8 mouse cellular contexts compared by ENCODE assay signal in genomic region chr10:103402171-103402570, GRCm38 (mm10). TPM values are rescaled to one million over a fixed set of nuclear protein-coding genes. Genes with fewer than 3 reads are reported as not detected.
A peak's percentile ranks its signal among the peaks of the same experiment; 100 is the strongest.
DNase-seq lines count a peak whose midpoint lies in the region; ATAC-seq and TF ChIP-seq lines count a peak whose summit lies in the region.

No protein-coding gene starts in this region.

- ATAC-seq in embryonic facial prominence, embryonic 11.5 days (replicated peaks; ENCODE audit: insufficient number of reproducible peaks, low FRiP score, low TSS enrichment, low read depth) = no peak
- ATAC-seq in lung, postnatal 0 days = no peak
- ATAC-seq in forebrain, embryonic 13.5 days = peak; percentile 57
- 0 out of 2 replicates have a peak, but pooled peaks have one; percentile 21 for ATAC-seq in midbrain, embryonic 16.5 days
- ATAC-seq in erythroblast, adult 5-6 weeks (replicated peaks; ENCODE audit: low FRiP score, poor library complexity, severe bottlenecking) = no peak

- H3K9me3 ChIP-seq in embryonic facial prominence, embryonic 11.5 days (replicated peaks; ENCODE audit: control insufficient read depth, low read length) = no peaks in the 10 kb centered on the region
- no peaks in the 10 kb centered on the region for H3K9me3 ChIP-seq in embryonic facial prominence, embryonic 10.5 days
- H3K9me3 ChIP-seq in lung, postnatal 0 days (ENCODE audit: low read length) = no peaks in the 10 kb centered on the region
- no peaks in the 10 kb centered on the region for H3K9me3 ChIP-seq in forebrain, embryonic 13.5 days (replicated peaks)
- H3K9me3 ChIP-seq in midbrain, embryonic 16.5 days (replicated peaks; ENCODE audit: control insufficient read depth, low read length, poor library complexity, severe bottlenecking) = no peaks in the 10 kb centered on the region

- no peaks in the 10 kb centered on the region for H3K4me1 ChIP-seq in embryonic facial prominence, embryonic 11.5 days (ENCODE audit: control insufficient read depth, insufficient read depth, low read length)
- no peaks in the 10 kb centered on the region for H3K4me1 ChIP-seq in embryonic facial prominence, embryonic 10.5 days
- no peaks in the 10 kb centered on the region for H3K4me1 ChIP-seq in lung, postnatal 0 days (ENCODE audit: insufficient read depth, low read depth, low read length)
- peaks cover 3% of the 10 kb centered on the region for H3K4me1 ChIP-seq in forebrain, embryonic 13.5 days
- no peaks in the 10 kb centered on the region for H3K4me1 ChIP-seq in midbrain, embryonic 16.5 days (ENCODE audit: control insufficient read depth, insufficient read depth, low read length)

- no peak overlapping the region for H3K4me3 ChIP-seq in embryonic facial prominence, embryonic 11.5 days (ENCODE audit: low read depth, low read length)
- H3K4me3 ChIP-seq in embryonic facial prominence, embryonic 10.5 days = no peak overlapping the region
- no peak overlapping the region for H3K4me3 ChIP-seq in lung, postnatal 0 days (ENCODE audit: low read depth, low read length)
- H3K4me3 ChIP-seq in forebrain, embryonic 13.5 days = no peak overlapping the region
- no peak overlapping the region for H3K4me3 ChIP-seq in midbrain, embryonic 16.5 days (ENCODE audit: low read depth, low read length)

- no peak overlapping the region for H3K4me2 ChIP-seq in embryonic facial prominence, embryonic 11.5 days (ENCODE audit: low read depth, low read length)
- H3K4me2 ChIP-seq in lung, postnatal 0 days (replicated peaks; ENCODE audit: low read depth, low read length) = no peak overlapping the region
- no peak overlapping the region for H3K4me2 ChIP-seq in forebrain, embryonic 13.5 days
- no peak overlapping the region for H3K4me2 ChIP-seq in midbrain, embryonic 16.5 days (ENCODE audit: low read length)

- peak; percentile 79 for DNase-seq in embryonic facial prominence, embryonic 11.5 days (ENCODE audit: low spot score)
- DNase-seq in embryonic facial prominence, embryonic 10.5 days (ENCODE audit: low spot score) = no peak
- DNase-seq in lung, postnatal 0 days (ENCODE audit: low spot score) = peak; percentile 40
- DNase-seq in lung, postnatal 25 days (ENCODE audit: low spot score) = no peak
- DNase-seq in spleen, postnatal 4 days (ENCODE audit: low spot score in 2 of 2) = no peak

- TF ChIP-seq CTCF in lung, postnatal 0 days (IDR thresholded peaks at IDR 0.05) = peak; percentile 73

- H3K27me3 ChIP-seq in embryonic facial prominence, embryonic 11.5 days (ENCODE audit: control insufficient read depth, insufficient read depth, low read length) = no peaks in the 10 kb centered on the region
- no peaks in the 10 kb centered on the region for H3K27me3 ChIP-seq in embryonic facial prominence, embryonic 10.5 days (replicated peaks; ENCODE audit: low read depth, poor library complexity, severe bottlenecking)
- H3K27me3 ChIP-seq in lung, postnatal 0 days (replicated peaks; ENCODE audit: insufficient read depth, low read length) = no peaks in the 10 kb centered on the region
- H3K27me3 ChIP-seq in forebrain, embryonic 13.5 days = no peaks in the 10 kb centered on the region
- H3K27me3 ChIP-seq in midbrain, embryonic 16.5 days (ENCODE audit: control insufficient read depth, insufficient read depth, low read depth, low read length) = no peaks in the 10 kb centered on the region

- no peak for TF ChIP-seq EP300 in lung, postnatal 0 days (IDR thresholded peaks at IDR 0.05)

- H3K36me3 ChIP-seq in embryonic facial prominence, embryonic 11.5 days (replicated peaks; ENCODE audit: control insufficient read depth, insufficient read depth, low read depth, low read length) = no peaks in the 10 kb centered on the region
- no peaks in the 10 kb centered on the region for H3K36me3 ChIP-seq in embryonic facial prominence, embryonic 10.5 days (replicated peaks)
- H3K36me3 ChIP-seq in lung, postnatal 0 days (ENCODE audit: insufficient read depth, low read length) = no peaks in the 10 kb centered on the region
- H3K36me3 ChIP-seq in forebrain, embryonic 13.5 days (ENCODE audit: poor library complexity, severe bottlenecking) = no peaks in the 10 kb centered on the region
- no peaks in the 10 kb centered on the region for H3K36me3 ChIP-seq in midbrain, embryonic 16.5 days (ENCODE audit: control insufficient read depth, insufficient read depth, low read length)

- H3K27ac ChIP-seq in embryonic facial prominence, embryonic 11.5 days (replicated peaks; ENCODE audit: low read depth, low read length) = no peak overlapping the region
- no peak overlapping the region for H3K27ac ChIP-seq in embryonic facial prominence, embryonic 10.5 days (replicated peaks)
- H3K27ac ChIP-seq in lung, postnatal 0 days (ENCODE audit: low read length) = no peak overlapping the region
- H3K27ac ChIP-seq in forebrain, embryonic 13.5 days = no peak overlapping the region
- H3K27ac ChIP-seq in midbrain, embryonic 16.5 days (ENCODE audit: low read length) = no peak overlapping the region

- H3K9ac ChIP-seq in embryonic facial prominence, embryonic 11.5 days (replicated peaks; ENCODE audit: low read length) = no peak overlapping the region
- H3K9ac ChIP-seq in lung, postnatal 0 days (replicated peaks; ENCODE audit: low read depth) = no peak overlapping the region
- H3K9ac ChIP-seq in forebrain, embryonic 13.5 days = no peak overlapping the region
- no peak overlapping the region for H3K9ac ChIP-seq in midbrain, embryonic 16.5 days (ENCODE audit: low read depth, low read length)

- WGBS in embryonic facial prominence, embryonic 11.5 days = 20% methylated on average over 4 of the region's 4 CpGs
- 31% methylated on average over 4 of the region's 4 CpGs for WGBS in embryonic facial prominence, embryonic 10.5 days
- WGBS in lung, postnatal 0 days = 17% methylated on average over 4 of the region's 4 CpGs
- 20% methylated on average over 4 of the region's 4 CpGs for WGBS in forebrain, embryonic 13.5 days
- WGBS in midbrain, embryonic 16.5 days = 13% methylated on average over 4 of the region's 4 CpGs

RNA-seq across cellular contexts. Expression of gene Slc6a15, which starts 34.6 kb away (rescaled TPM):
- 6.9 and 11.3 TPM in 2 replicates for polyA plus RNA-seq in embryonic facial prominence, embryonic 11.5 days (2014; fragmentation: Nextera tagmentation; extraction: Ambion mirVana)
- 5.4 and 6.5 TPM in 2 replicates for polyA plus RNA-seq in embryonic facial prominence, embryonic 10.5 days (2016; fragmentation: Nextera tagmentation; extraction: Ambion mirVana)
- 0.43 and 0.60 TPM in 2 replicates for polyA plus RNA-seq in lung, postnatal 0 days (2015; fragmentation: Nextera tagmentation; extraction: Ambion mirVana)
- polyA plus RNA-seq in forebrain, embryonic 13.5 days (2015; fragmentation: Nextera tagmentation; extraction: Ambion mirVana) = 37.6 and 47.4 TPM in 2 replicates
- 67.4 and 70.4 TPM in 2 replicates for polyA plus RNA-seq in midbrain, embryonic 16.5 days (2015; fragmentation: Nextera tagmentation; extraction: Ambion mirVana)
- total RNA-seq in erythroblast, adult 5-6 weeks (2015; ENCODE audit: low replicate concordance) = not detected in 2 replicates
- 0.09 TPM in 1 of 2 replicates, not detected in the other for total RNA-seq in erythroblast, adult 5-6 weeks (2017; ENCODE audit: low replicate concordance)

Comparison
In these comparisons a context has a peak if more than half of its experiments do, and no peak if none do; other contexts are left out.
1. DNase-seq: peak in embryonic facial prominence, embryonic 11.5 days (single experiment) and lung, postnatal 0 days (single experiment); none in embryonic facial prominence, embryonic 10.5 days (single experiment), lung, postnatal 25 days (single experiment) and spleen, postnatal 4 days (0 of 2).
2. ATAC-seq: peak in forebrain, embryonic 13.5 days (single experiment) and midbrain, embryonic 16.5 days (single experiment); none in embryonic facial prominence, embryonic 11.5 days (single experiment), lung, postnatal 0 days (single experiment) and erythroblast, adult 5-6 weeks (single experiment).